Mouse (Mus musculus) CH12.LX (cell line): ENCODE measurements at regions not wholly inside any gene's neighbourhood (a gene's known extent, or its start where the extent isn't known, plus 50 kb on each side); places are given as distances from the start of the nearest gene placed in this dataset.

Experiments
- DNase-seq: peaks from one replicate; pipeline ENCODE4 v3.0.0-alpha.2; 2013; ENCODE audit errors: extremely low read depth
- H3K27ac ChIP-seq: 2 replicates; pipeline ENCODE4 v1.5.1; 2012; ENCODE audit warnings: low read depth, mild to moderate bottlenecking, control low read depth, moderate library complexity; ENCODE audit not compliant: insufficient read depth
- H3K27me3 ChIP-seq: replicated peaks from 2 replicates; pipeline ENCODE3; 2012; ENCODE audit warnings: inconsistent platforms
- H3K36me3 ChIP-seq, 2 experiments: replicated peaks in 1 of 2; 2 replicates each; pipeline versions ENCODE3 to v1.6.1; 2012; ENCODE audit warnings: inconsistent platforms in 1 of 2, low read length in 1 of 2, mild to moderate bottlenecking in 1 of 2, mixed read lengths in 1 of 2, moderate library complexity in 1 of 2; ENCODE audit not compliant: control insufficient read depth in 1 of 2, insufficient read depth in 1 of 2
- H3K4me1 ChIP-seq, 2 experiments: 2 replicates each; pipeline ENCODE4 v1.6.1; 2012; ENCODE audit warnings: inconsistent platforms in 1 of 2, moderate library complexity in 1 of 2; ENCODE audit not compliant: insufficient read depth in 2 of 2, control insufficient read depth in 1 of 2
- H3K4me2 ChIP-seq: 2 replicates; pipeline ENCODE4 v1.6.1; 2012; ENCODE audit warnings: low read depth, mild to moderate bottlenecking, control low read depth; ENCODE audit not compliant: poor library complexity, insufficient read depth, severe bottlenecking
- H3K4me3 ChIP-seq, 3 experiments: fragments of 150-350 bp in 1 of 3; sonication (generic) in 1 of 3; replicated peaks in 1 of 3; 2 replicates each; pipeline versions ENCODE3 to v1.5.1; 2011 to 2012; ENCODE audit warnings: low read depth in 2 of 3, low read length in 2 of 3, mild to moderate bottlenecking in 2 of 3, moderate library complexity in 2 of 3, control low read depth in 1 of 3, improper control_type of control experiment in 1 of 3, inconsistent platforms in 1 of 3, mixed read lengths in 1 of 3; ENCODE audit not compliant: poor library complexity in 1 of 3
- H3K79me2 ChIP-seq: replicated peaks from 2 replicates; pipeline ENCODE4 v1.6.1; 2012; ENCODE audit warnings: mild to moderate bottlenecking, moderate library complexity; ENCODE audit not compliant: control insufficient read depth, poor library complexity, insufficient read depth, severe bottlenecking; ENCODE audit errors: extremely low read depth
- H3K9ac ChIP-seq: 2 replicates; pipeline ENCODE4 v1.6.1; 2012; ENCODE audit warnings: low read depth, mild to moderate bottlenecking, control low read depth, moderate library complexity; ENCODE audit not compliant: insufficient read depth
- H3K9me3 ChIP-seq: replicated peaks from 2 replicates; pipeline ENCODE3; 2012; ENCODE audit warnings: low read length, inconsistent platforms, mixed read lengths
- CTCF ChIP-seq, 2 experiments: IDR thresholded peaks in 1 of 2; conservative IDR thresholded peaks in 1 of 2; 2 replicates each; pipeline ENCODE4 v1.5.1; 2011 to 2012; ENCODE audit warnings: low read depth in 2 of 2, low read length in 2 of 2, improper control_type of control experiment in 1 of 2, inconsistent platforms in 1 of 2, mild to moderate bottlenecking in 1 of 2, moderate library complexity in 1 of 2
- ELF1 ChIP-seq: IDR thresholded peaks from 2 replicates; pipeline ENCODE4 v1.6.1; 2014; ENCODE audit warnings: low read depth, mild to moderate bottlenecking, inconsistent platforms, low read length, improper control_type of control experiment
- JUN ChIP-seq: IDR thresholded peaks from 2 replicates; pipeline ENCODE4 v1.6.1; 2011; ENCODE audit warnings: low read depth, mild to moderate bottlenecking, low read length, improper control_type of control experiment, moderate library complexity; ENCODE audit not compliant: insufficient read depth
- JUND ChIP-seq: conservative IDR thresholded peaks from 2 replicates; pipeline ENCODE4 v1.6.1; 2011; ENCODE audit warnings: low read depth, low read length, improper control_type of control experiment
- KAT2A ChIP-seq: IDR thresholded peaks from 2 replicates; pipeline ENCODE4 v1.6.1; 2012; ENCODE audit warnings: low read length, improper control_type of control experiment, inconsistent platforms; ENCODE audit not compliant: insufficient replicate concordance
- MAFK ChIP-seq: IDR thresholded peaks from 2 replicates; pipeline ENCODE4 v1.6.1; 2011; ENCODE audit warnings: low read length, improper control_type of control experiment; ENCODE audit not compliant: insufficient replicate concordance
- MAX ChIP-seq: IDR thresholded peaks from 2 replicates; pipeline ENCODE4 v1.6.1; 2011; ENCODE audit warnings: low read length, improper control_type of control experiment
- MAZ ChIP-seq: IDR thresholded peaks from 2 replicates; pipeline ENCODE4 v1.6.1; 2012; ENCODE audit warnings: low read depth, mild to moderate bottlenecking, inconsistent platforms, low read length, improper control_type of control experiment, moderate library complexity
- MXI1 ChIP-seq: IDR thresholded peaks from 2 replicates; pipeline ENCODE4 v1.6.1; 2011; ENCODE audit warnings: mild to moderate bottlenecking, low read depth, low read length, improper control_type of control experiment
- NELFE ChIP-seq: IDR thresholded peaks from 2 replicates; pipeline ENCODE4 v1.6.1; 2011; ENCODE audit warnings: low read depth, low read length, improper control_type of control experiment
- PAX5 ChIP-seq: IDR thresholded peaks from 2 replicates; pipeline ENCODE4 v1.6.1; 2012; ENCODE audit warnings: low read length, inconsistent platforms, mixed read lengths
- POLR2AphosphoS2 ChIP-seq: IDR thresholded peaks from 2 replicates; pipeline ENCODE4 v1.6.1; 2011; ENCODE audit warnings: low read depth, low read length, improper control_type of control experiment
- RCOR1 ChIP-seq: conservative IDR thresholded peaks from 2 replicates; pipeline ENCODE4 v1.6.1; 2012; ENCODE audit warnings: low read depth, mild to moderate bottlenecking, inconsistent platforms, low read length, improper control_type of control experiment
- ZC3H11A ChIP-seq: IDR thresholded peaks from 2 replicates; pipeline ENCODE4 v1.6.1; 2012; ENCODE audit warnings: low read depth, mild to moderate bottlenecking, inconsistent platforms, low read length, improper control_type of control experiment
- dilution Hi-C: fragments of 300-500 bp; cut with MboI; formaldehyde crosslinking; loops from 2 replicates; pipeline ENCODE4 v1.14.3; 2020; ENCODE audit warnings: low sequenced_read_pairs; ENCODE audit not compliant: extremely low pct_unique_long_range_greater_than_20kb, extremely low pct_ligation_motif_present
- in situ Hi-C: fragments of 300-500 bp; cut with MboI; formaldehyde crosslinking; loops from 3 replicates; pipeline ENCODE4 v1.14.3; 2019; ENCODE audit warnings: low sequenced_read_pairs, low pct_ligation_motif_present, low pct_unique_long_range_greater_than_20kb, mixed read lengths

DNA sequence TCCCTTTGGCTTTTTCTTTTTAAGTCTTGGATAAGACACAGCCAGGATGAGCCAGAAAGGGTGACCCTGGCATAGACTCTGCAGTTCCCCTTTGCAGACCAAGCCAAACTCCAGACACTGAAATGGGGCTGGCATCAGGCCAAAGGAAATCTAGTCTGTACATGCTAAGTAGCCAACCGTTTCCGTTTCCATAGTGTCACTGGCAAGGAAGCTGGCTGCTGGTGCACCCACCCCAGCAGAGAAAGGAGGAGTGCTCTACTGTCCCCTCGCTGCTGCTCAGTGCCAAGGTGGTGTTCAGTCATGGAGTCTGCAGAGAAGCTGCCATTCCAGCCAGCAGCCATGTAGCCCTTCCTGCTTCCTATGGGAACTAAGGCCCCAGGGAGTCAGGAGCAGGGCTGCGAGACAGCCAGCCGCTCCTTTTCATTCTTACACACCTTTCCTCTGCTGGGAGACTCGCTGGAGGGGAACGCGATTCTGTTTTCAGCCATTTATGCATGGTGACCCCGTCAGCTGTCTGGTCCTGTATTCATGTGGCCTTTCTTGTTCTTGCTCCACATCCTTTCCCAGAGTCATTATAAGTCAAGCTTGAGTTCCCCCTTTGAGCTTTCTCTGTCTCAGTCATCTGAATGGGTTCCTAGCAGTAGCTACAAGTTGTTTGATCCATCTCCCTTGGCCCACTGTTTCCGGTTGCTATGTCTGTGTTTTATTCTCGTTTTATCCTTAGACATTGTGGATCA is 341.3 kb downstream of the Ankrd50 start:
- Histone ChIP-seq H3K79me2 (no peaks in the 10 kb centered on the region), H3K9me3 (no peaks in the 10 kb centered on the region), H3K4me3 (no peak overlapping the region), H3K4me2 (no peak overlapping the region), H3K27me3 (no peaks in the 10 kb centered on the region), H3K4me1 (peaks cover 0 to 2% of the 10 kb centered on the region in 2 experiments; a peak in 1 of 4 replicates), H3K36me3 (no peaks in the 10 kb centered on the region), H3K27ac (no peak overlapping the region), H3K9ac (no peak overlapping the region)
- in situ Hi-C loops, result no loop called here
- dilution Hi-C loops, result no loop called here
- TF ChIP-seq MAX (no peak), JUN (no peak), KAT2A (no peak), JUND (no peak), POLR2AphosphoS2 (no peak), MXI1 (no peak), ELF1 (no peak), PAX5 (no peak), CTCF (conservative IDR thresholded peaks at IDR 0.05 in 1 of 2, IDR thresholded peaks at IDR 0.05 in 1 of 2; ENCODE audit: low read depth in 2 of 2, low read length in 2 of 2) (no peak)
- no peak for DNase-seq

DNA sequence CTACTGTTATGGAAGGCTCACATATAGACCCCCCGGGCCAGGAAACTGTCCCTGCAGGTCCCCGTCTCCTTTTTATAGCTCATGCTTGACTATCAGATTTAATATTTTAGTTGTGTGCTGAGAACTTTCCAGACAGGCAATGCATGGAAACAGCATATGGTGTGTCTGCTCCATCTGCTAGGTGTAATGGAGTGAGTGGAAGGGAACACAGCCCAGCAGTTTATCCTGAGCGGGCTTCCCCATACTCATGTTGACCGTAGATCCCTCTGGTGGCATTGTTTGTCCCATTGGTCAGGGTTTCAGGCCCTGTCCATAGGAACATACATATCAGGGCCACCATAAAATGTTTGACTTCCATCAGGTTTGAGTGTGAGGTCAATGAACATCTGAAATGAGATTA is 345.3 kb downstream of the Ankrd50 start:
- no peaks in the 10 kb centered on the region for H3K36me3 ChIP-seq
- in situ Hi-C loops, result no loop called here
- H3K79me2 ChIP-seq, result no peaks in the 10 kb centered on the region
- no peak overlapping the region for H3K4me2 ChIP-seq
- H3K27ac ChIP-seq, result no peak overlapping the region
- H3K27me3 ChIP-seq, result no peaks in the 10 kb centered on the region
- DNase-seq, result no peak
- no peak overlapping the region for H3K9ac ChIP-seq
- H3K4me1 ChIP-seq, result peaks cover 0 to 2% of the 10 kb centered on the region in 2 experiments; a peak in 1 of 4 replicates
- H3K9me3 ChIP-seq, result no peaks in the 10 kb centered on the region
- no peak for TF ChIP-seq RCOR1
- TF ChIP-seq MAFK, result no peak
- no peak for TF ChIP-seq NELFE
- no peak for TF ChIP-seq MAZ
- TF ChIP-seq JUN, result no peak
- no peak for TF ChIP-seq ZC3H11A
- no peak overlapping the region for H3K4me3 ChIP-seq
- dilution Hi-C loops, result no loop called here
